Mouse (Mus musculus) brain, embryonic 14.5 days (tissue): ENCODE results near the gene Igf2r.

Experiments used
- CTCF ChIP-seq: fragments of 200-500 bp; IDR thresholded peaks from 2 replicates; pipeline ENCODE4 v1.5.1; 2012; ENCODE audit warnings: inconsistent platforms, mild to moderate bottlenecking, moderate library complexity, borderline replicate concordance; ENCODE audit not compliant: insufficient read depth, insufficient read length; ENCODE audit errors: extremely low read depth
- POLR2A ChIP-seq: fragments of 200-500 bp; IDR thresholded peaks from 2 replicates; pipeline ENCODE4 v1.6.1; 2012; ENCODE audit warnings: mild to moderate bottlenecking, inconsistent platforms, borderline replicate concordance; ENCODE audit not compliant: poor library complexity, insufficient read depth, insufficient read length, severe bottlenecking; ENCODE audit errors: extremely low read depth

DNA sequence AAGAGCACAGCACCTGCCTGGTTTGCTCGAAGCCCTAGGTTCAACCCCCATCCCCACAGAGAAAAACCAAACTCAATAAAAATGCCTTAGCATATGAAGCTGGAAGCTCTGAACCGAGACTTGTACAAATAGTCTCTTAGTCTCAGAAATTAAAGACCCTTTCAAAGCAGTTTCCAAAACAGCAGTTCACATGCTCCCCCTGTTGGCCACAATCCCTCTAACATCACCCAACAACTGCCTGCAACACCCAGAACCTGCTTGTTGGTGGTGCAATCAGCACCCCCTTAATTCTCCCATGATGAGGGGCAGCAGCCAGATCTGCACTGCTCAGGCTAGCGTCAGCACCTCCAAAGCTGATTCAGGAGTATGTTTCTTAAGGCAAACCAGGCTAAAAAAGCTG, 79.9 kb downstream of the Igf2r start:
- TF ChIP-seq CTCF (peak; percentile 52; the same call in 1 of the 2 replicates), POLR2A (no peak)
